Mouse (Mus musculus) kidney, embryonic 15.5 days (tissue): ENCODE results near the gene Rnf111. TPM values are rescaled to one million over a fixed set of nuclear protein-coding genes. Genes with fewer than 3 reads are reported as not detected.
"Not testable (repeated sequence)": the region's sequence is repeated elsewhere in the genome, so short reads cannot be mapped to it uniquely, and the experiment has no call there.

ENCODE experiments used
- ATAC-seq: fragments of 200-750 bp; cut with Nextera tagmentation; replicated peaks from 2 replicates; pipeline ENCODE4 v1.8.0; 2017; ENCODE audit warnings: moderate TSS enrichment; ENCODE audit not compliant: low FRiP score
- H3K27ac ChIP-seq: fragments of 300-500 bp; sonication (generic); 2 replicates; pipeline ENCODE4 v1.5.1; 2015; ENCODE audit warnings: mild to moderate bottlenecking, inconsistent platforms
- H3K27me3 ChIP-seq: fragments of 300-500 bp; sonication (generic); 2 replicates; pipeline ENCODE4 v1.6.1; 2015; ENCODE audit warnings: inconsistent platforms
- H3K36me3 ChIP-seq: fragments of 300-500 bp; sonication (generic); 2 replicates; pipeline ENCODE4 v1.6.1; 2015; ENCODE audit warnings: inconsistent platforms
- H3K4me1 ChIP-seq: fragments of 300-500 bp; sonication (generic); 2 replicates; pipeline ENCODE4 v1.6.1; 2015; ENCODE audit warnings: inconsistent platforms
- H3K4me2 ChIP-seq: fragments of 300-500 bp; sonication (generic); 2 replicates; pipeline ENCODE4 v1.6.1; 2015; ENCODE audit warnings: moderate library complexity, mild to moderate bottlenecking, inconsistent platforms
- H3K4me3 ChIP-seq: fragments of 300-500 bp; sonication (generic); replicated peaks from 2 replicates; pipeline ENCODE4 v1.5.1; 2015; ENCODE audit warnings: mild to moderate bottlenecking, inconsistent platforms
- H3K9ac ChIP-seq: fragments of 300-500 bp; sonication (generic); 2 replicates; pipeline ENCODE4 v1.6.1; 2015; ENCODE audit warnings: mild to moderate bottlenecking, inconsistent platforms
- H3K9me3 ChIP-seq: fragments of 300-500 bp; sonication (generic); replicated peaks from 2 replicates; pipeline ENCODE4 v1.6.1; 2016; ENCODE audit warnings: inconsistent platforms
- WGBS: fragments of 180-500 bp; shearing (Covaris S2); methylation state at CpG from one replicate; pipeline ENCODE4 v1.1.7; 2015; ENCODE audit warnings: mixed read lengths; 5-methylcytosine and 5-hydroxymethylcytosine counted together
- polyA plus RNA-seq: library from polyadenylated mRNA; unstranded; fragments of >200 nt; fragmentation: Nextera tagmentation; extraction: Ambion mirVana; gene quantifications from 2 replicates; pipeline ENCODE4 v1.2.1, GENCODE M21; 2015

Rnf111 gene
- polyA plus RNA-seq, result 30.3 and 31.7 TPM in 2 replicates

DNA sequence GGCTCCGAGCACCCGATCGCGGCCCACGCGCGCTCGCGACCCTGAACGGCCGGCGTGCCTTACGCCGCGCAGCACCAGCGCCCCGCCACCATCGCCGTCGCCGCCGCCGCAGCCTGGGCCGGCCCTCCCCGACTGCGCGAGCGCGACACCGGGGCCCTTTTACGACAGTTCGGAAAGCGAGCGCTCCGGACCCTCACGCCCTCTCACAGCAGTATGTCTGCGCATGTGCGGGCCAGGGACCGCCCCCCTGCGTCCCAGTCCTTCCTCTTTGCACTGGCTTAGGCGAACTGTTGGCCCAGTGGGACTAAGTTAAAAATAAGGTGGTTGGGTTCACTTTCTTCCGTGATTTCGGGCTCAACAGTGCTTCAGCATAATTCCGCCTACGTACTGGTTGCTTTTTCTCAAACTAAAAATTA lies at the start of gene Rnf111:
TSS of gene Rnf111 (minus strand) at position 100 of the 416 bp plus-strand sequence.
- Histone ChIP-seq H3K4me3 (peak within 1 kb of the TSS; percentile 98), H3K36me3 (peaks cover 7% of the 10 kb centered on the region), H3K27ac (peak within 1 kb of the TSS; percentile 99), H3K9ac (peak within 1 kb of the TSS; percentile 88), H3K27me3 (no peaks in the 10 kb centered on the region), H3K4me1 (peaks cover 10% of the 10 kb centered on the region), H3K4me2 (peak within 1 kb of the TSS; percentile 61), H3K9me3 (no peaks in the 10 kb centered on the region)
- 0% methylated on average over 45 of the region's 45 CpGs for WGBS
- ATAC-seq, result peak; percentile 96

- H3K36me3 ChIP-seq, result peaks cover 52% of the 10 kb centered on the region
- not testable (repeated sequence) for H3K4me3 ChIP-seq, H3K9ac ChIP-seq, H3K27ac ChIP-seq, H3K4me1 ChIP-seq, H3K9me3 ChIP-seq, ATAC-seq, H3K27me3 ChIP-seq, H3K4me2 ChIP-seq
- 94% methylated on average over 2 of the region's 2 CpGs for WGBS
Measured at GRCm38 (mm10) chr9:70552233-70552632, 48.7 kb upstream of the Rnf111 start.

GRCm38 (mm10) chr9:70551524-70551923 lies 48.0 kb upstream of the Rnf111 start:
- peaks cover 10% of the 10 kb centered on the region for H3K9me3 ChIP-seq
- H3K4me3 ChIP-seq, result no peak overlapping the region
- WGBS, result 96% methylated on average over 1 of the region's 1 CpGs
- no peaks in the 10 kb centered on the region for H3K27me3 ChIP-seq
- no peak for ATAC-seq
- 0 out of 2 replicates have a peak, but pooled peaks cover 3% of the 10 kb centered on the region for H3K4me1 ChIP-seq
- H3K4me2 ChIP-seq, result no peak overlapping the region
- no peak overlapping the region for H3K27ac ChIP-seq
- H3K36me3 ChIP-seq, result peaks cover 56% of the 10 kb centered on the region
- H3K9ac ChIP-seq, result no peak overlapping the region

DNA sequence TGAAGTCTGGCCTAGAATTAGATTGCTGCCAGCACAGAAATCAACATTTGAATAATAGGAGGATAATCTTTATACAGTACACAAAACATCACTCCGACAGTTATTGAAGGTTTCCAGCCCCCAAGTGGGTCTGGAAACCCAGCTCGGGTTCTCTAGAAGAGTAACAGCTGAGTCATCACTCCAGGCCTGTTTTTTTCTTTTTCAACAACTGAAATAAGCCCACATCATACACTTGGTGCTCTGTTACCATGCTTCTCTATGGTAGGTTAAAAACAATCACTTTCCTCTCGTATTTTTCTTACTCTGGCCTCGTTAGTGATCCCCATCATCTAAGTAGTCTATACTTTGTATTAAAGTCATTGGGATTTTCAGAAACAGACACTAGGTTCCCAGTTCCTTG lies 44.8 kb upstream of the Rnf111 start:
- H3K27ac ChIP-seq, result no peak overlapping the region
- peaks cover 7% of the 10 kb centered on the region for H3K4me1 ChIP-seq
- H3K9ac ChIP-seq, result no peak overlapping the region
- no peaks in the 10 kb centered on the region for H3K27me3 ChIP-seq
- H3K9me3 ChIP-seq, result peaks cover 10% of the 10 kb centered on the region
- no peak overlapping the region for H3K4me2 ChIP-seq
- ATAC-seq, result no peak
- no peak overlapping the region for H3K4me3 ChIP-seq
- 86% methylated on average over 4 of the region's 4 CpGs for whole genome bisulfite sequencing
- peaks cover 46% of the 10 kb centered on the region for H3K36me3 ChIP-seq

GRCm38 (mm10) chr9:70546576-70546975 lies 43.1 kb upstream of the Rnf111 start:
- H3K4me2 ChIP-seq, H3K27me3 ChIP-seq, H3K4me3 ChIP-seq, H3K9ac ChIP-seq, H3K9me3 ChIP-seq, H3K27ac ChIP-seq, ATAC-seq: not testable (repeated sequence)
- peaks cover 12% of the 10 kb centered on the region for H3K4me1 ChIP-seq
- H3K36me3 ChIP-seq, result peaks cover 31% of the 10 kb centered on the region
- WGBS, result 82% methylated on average over 3 of the region's 3 CpGs

GRCm38 (mm10) chr9:70544831-70545230 lies 41.3 kb upstream of the Rnf111 start:
- no peak overlapping the region for H3K4me3 ChIP-seq
- no peak overlapping the region for H3K27ac ChIP-seq
- no peaks in the 10 kb centered on the region for H3K27me3 ChIP-seq
- WGBS, result 86% methylated on average over 1 of the region's 1 CpGs
- H3K9me3 ChIP-seq, result no peaks in the 10 kb centered on the region
- H3K9ac ChIP-seq, result no peak overlapping the region
- H3K36me3 ChIP-seq, result peaks cover 17% of the 10 kb centered on the region
- no peak for ATAC-seq
- H3K4me1 ChIP-seq, result peaks cover 14% of the 10 kb centered on the region
- no peak overlapping the region for H3K4me2 ChIP-seq

DNA sequence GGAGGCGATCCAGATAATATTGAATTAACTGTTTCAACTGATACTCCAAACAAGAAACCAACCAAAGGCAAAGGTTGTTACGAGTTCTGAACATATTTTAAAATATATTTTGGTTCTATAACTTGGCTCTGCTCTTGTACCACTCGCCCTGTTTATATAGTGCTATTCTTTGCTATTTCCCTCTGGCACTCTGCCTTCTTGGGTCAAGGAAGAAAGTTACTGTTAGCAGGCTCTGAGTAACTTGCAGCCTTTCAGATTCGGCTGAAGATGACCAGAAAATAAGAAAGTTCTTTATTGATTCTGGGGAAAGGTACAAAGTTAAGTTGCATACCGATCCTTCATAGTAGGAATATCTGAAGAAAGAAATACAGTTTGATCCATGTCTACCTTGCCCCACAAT lies 40.5 kb upstream of the Rnf111 start:
- peaks cover 14% of the 10 kb centered on the region for H3K4me1 ChIP-seq
- 58% methylated on average over 5 of the region's 5 CpGs for WGBS
- ATAC-seq, result no peak

DNA sequence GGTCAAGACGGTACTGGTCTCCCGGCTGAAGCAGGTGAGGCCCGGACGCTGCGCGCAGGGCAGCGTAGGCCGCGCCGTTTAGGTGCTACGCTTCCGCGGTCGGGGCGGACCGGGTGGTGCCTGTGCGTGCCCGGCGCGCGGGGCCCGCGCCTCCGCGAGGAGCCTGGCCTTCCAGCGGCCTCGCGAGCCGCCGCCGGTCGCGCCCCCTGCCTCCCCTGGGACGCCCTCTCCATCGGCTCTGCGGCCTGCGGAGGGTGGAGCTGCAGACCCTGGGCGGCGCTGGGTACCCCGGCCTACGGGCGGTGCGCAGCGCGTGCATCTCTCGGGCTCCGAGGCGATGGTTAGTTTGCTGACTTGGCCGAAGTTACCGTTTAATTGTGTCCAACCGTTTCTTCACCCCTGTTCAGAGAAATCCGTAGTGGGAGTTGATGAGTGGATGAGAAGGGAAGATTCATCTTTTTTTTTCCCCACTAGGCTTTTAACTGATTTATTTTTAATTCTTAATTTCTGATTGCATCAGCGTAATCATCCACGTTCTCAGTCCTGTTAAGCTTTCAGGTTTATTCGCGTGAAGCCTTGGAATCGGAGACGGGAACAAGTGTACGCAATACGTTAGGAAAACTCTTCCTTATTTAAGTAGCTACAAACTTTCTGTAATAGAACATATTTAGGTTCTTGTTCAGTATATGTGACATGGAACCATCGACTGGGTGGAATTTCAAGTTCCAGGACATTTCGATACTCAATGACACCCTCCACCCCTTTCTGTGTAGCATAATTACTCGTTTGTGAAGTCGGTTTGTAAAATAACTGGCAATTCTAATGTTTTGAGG lies 39.7 kb upstream of the Rnf111 start:
- Histone ChIP-seq H3K9ac (peak overlapping the region; percentile 95), H3K9me3 (no peaks in the 10 kb centered on the region), H3K4me1 (peaks cover 14% of the 10 kb centered on the region), H3K36me3 (peaks cover 10% of the 10 kb centered on the region), H3K27me3 (no peaks in the 10 kb centered on the region), H3K4me2 (peak overlapping the region; percentile 88), H3K27ac (peak overlapping the region; percentile 99), H3K4me3 (peak overlapping the region; percentile 95)
- peak; percentile 84 for ATAC-seq
- WGBS, result 1% methylated on average over 64 of the region's 64 CpGs

More for the DNA sequence above, 40.5 kb upstream of the Rnf111 start:
- peak overlapping the region; percentile 95 for H3K4me3 ChIP-seq
- H3K27ac ChIP-seq, result no peak overlapping the region
- 0 out of 2 replicates have a peak overlapping the region, but pooled peaks have one; percentile 95 for H3K9ac ChIP-seq
- peak overlapping the region; percentile 88 for H3K4me2 ChIP-seq
- H3K9me3 ChIP-seq, result no peaks in the 10 kb centered on the region
- H3K36me3 ChIP-seq, result peaks cover 14% of the 10 kb centered on the region
- H3K27me3 ChIP-seq, result no peaks in the 10 kb centered on the region

DNA sequence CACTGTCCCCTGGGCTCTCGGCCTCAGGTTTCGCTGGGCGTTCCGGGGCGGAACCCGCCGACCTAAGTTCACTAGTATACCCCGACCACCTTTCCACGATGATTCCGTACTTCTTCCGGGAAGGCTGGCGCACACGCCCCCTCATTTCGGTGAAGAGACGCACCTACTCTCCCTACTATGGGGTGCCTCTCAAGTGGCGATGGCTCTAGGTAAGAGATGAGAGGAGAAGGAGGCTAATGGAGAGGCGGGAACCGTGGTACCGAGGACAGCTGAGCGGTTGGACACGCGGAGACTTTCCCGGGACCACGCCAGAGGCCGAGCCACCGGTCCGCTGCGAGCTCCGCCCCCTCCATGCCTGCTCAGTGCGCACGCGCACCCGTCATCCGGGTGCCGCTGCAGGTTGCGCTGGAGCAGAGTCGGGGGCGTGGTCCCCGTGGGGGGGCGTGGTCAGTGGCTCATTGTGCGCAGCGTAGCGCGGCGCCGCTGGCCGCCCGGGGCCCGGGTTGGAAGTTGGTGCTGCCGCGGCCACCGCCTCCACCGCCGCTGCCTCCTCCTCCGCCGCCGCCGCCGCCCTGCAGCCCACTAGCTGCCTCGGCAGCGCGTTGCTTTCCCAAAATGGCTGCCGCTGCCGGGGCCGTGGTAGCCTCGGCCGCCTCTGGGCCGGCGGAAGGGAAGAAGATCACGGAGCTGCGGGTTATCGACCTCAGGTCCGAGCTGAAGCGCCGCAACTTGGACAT lies 38.9 kb upstream of the Rnf111 start, which contains the start of gene Sltm:
TSS of gene Sltm (plus strand) at position 450 of the 737 bp plus-strand sequence.
- peak within 1 kb of the TSS; percentile 88 for H3K4me2 ChIP-seq
- WGBS, result under 1% methylated on average over 69 of the region's 75 CpGs

DNA sequence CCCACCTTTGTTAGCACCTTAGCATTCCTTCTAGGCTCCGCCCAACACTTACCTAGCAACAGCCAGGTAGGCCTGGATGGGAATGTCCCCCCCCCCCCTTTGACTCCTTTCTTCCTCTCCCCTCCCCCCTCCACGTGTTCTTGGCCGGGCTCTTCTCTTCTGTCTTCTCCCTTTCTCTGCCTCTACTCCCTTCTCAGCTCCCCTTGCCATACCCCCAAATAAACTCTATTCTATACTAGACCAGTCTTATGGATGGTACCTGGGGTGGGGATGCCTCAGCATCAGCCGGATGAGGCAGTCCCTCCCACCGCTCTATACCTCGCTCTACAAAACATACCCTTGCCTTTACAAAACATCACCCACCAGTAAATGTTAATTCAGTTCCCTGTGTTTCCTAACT lies 38.1 kb upstream of the Rnf111 start:
- H3K4me1 ChIP-seq, result peaks cover 11% of the 10 kb centered on the region
- peak overlapping the region; percentile 95 for H3K4me3 ChIP-seq
- H3K4me2 ChIP-seq, result peak overlapping the region; percentile 88
- H3K27me3 ChIP-seq, result no peaks in the 10 kb centered on the region
- no peak overlapping the region for H3K27ac ChIP-seq
- no peaks in the 10 kb centered on the region for H3K36me3 ChIP-seq
- no peak for ATAC-seq
- 12% methylated on average over 6 of the region's 6 CpGs for WGBS
- peak overlapping the region; percentile 57; the same call in 1 of the 2 replicates for H3K9ac ChIP-seq
- no peaks in the 10 kb centered on the region for H3K9me3 ChIP-seq

More for the DNA sequence above, 38.9 kb upstream of the Rnf111 start, which contains the start of gene Sltm:
- peak within 1 kb of the TSS; percentile 95 for H3K9ac ChIP-seq
- H3K9me3 ChIP-seq, result no peaks in the 10 kb centered on the region
- peak; percentile 96 for ATAC-seq
- H3K4me3 ChIP-seq, result peak within 1 kb of the TSS; percentile 95
- peaks cover 4% of the 10 kb centered on the region; the same call in 1 of the 2 replicates for H3K36me3 ChIP-seq
- no peaks in the 10 kb centered on the region for H3K27me3 ChIP-seq
- H3K27ac ChIP-seq, result peak within 1 kb of the TSS; percentile 99
- H3K4me1 ChIP-seq, result peaks cover 14% of the 10 kb centered on the region

DNA sequence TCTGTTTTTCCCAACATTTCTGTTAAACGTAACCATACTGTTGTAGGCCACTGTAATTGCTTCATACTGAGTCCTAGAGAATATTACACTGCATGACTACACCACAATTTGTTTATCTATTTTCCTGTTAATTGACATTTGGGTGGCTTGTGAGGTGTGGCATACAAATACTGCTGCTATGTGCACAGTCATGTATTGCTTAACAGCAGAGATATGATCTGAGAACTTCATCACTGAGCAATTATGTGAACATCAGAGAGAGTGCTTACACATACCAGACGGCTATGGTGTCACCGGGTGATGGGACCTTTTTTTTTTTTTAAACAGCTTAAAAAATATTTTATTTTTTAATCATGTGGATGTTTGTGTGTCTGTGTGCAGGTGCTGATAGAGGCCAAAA lies 29.8 kb upstream of the Rnf111 start:
- H3K36me3 ChIP-seq, result no peaks in the 10 kb centered on the region
- no peak overlapping the region for H3K4me3 ChIP-seq
- H3K9me3 ChIP-seq, result no peaks in the 10 kb centered on the region
- no peak overlapping the region for H3K27ac ChIP-seq
- ATAC-seq, result no peak
- H3K4me2 ChIP-seq, result no peak overlapping the region
- WGBS, result 81% methylated on average over 3 of the region's 3 CpGs
- H3K27me3 ChIP-seq, result no peaks in the 10 kb centered on the region
- no peaks in the 10 kb centered on the region for H3K4me1 ChIP-seq
- no peak overlapping the region for H3K9ac ChIP-seq

GRCm38 (mm10) chr9:70524366-70524765 lies 20.8 kb upstream of the Rnf111 start:
- Histone ChIP-seq H3K4me2 (no peak overlapping the region), H3K9ac (no peak overlapping the region), H3K9me3 (no peaks in the 10 kb centered on the region), H3K4me3 (no peak overlapping the region), H3K4me1 (no peaks in the 10 kb centered on the region), H3K36me3 (no peaks in the 10 kb centered on the region), H3K27ac (no peak overlapping the region), H3K27me3 (no peaks in the 10 kb centered on the region)
- ATAC-seq, result no peak
- 90% methylated on average over 7 of the region's 7 CpGs for WGBS
